Mouse (Mus musculus) testis, adult 2 months (tissue): ENCODE results near the gene Cass4.

ENCODE experiments used
- CTCF ChIP-seq: fragments of 200-500 bp; IDR thresholded peaks from 2 replicates; pipeline ENCODE4 v1.5.1; 2012; ENCODE audit warnings: low read depth, mild to moderate bottlenecking, inconsistent platforms, low read length, moderate library complexity; ENCODE audit not compliant: control insufficient read depth, insufficient read depth, insufficient replicate concordance
- POLR2A ChIP-seq: fragments of 200-500 bp; IDR thresholded peaks from 2 replicates; pipeline ENCODE4 v1.6.1; 2012; ENCODE audit warnings: low read depth, mild to moderate bottlenecking, inconsistent platforms, low read length, moderate library complexity; ENCODE audit not compliant: control insufficient read depth

DNA sequence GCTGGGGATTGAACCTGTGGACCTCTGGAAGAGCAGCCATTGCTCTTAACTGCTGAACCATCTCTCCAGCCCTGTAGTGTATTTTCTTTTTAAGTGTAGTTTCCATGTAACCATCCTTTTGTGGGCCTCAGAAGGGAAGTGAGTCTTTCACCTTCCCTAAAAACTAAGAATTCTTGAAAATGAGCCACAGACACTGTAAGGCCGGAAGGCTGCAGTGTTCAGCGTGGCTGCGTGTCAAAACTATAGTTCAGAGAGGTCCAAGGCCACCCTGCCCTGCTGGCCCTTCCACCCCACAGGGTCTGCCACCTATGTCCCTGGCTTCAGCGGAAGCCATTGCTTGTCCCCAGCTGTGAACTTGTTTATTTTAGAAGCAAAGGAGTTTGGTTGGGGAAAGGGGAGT lies 12.6 kb downstream of the Cass4 start:
- TF ChIP-seq POLR2A (no peak), CTCF (no peak)
